18 mouse cellular contexts compared by ENCODE assay signal in genomic region chr7:82860626-82861025, GRCm38 (mm10).
"Had no signal": no experiment of that assay in that cellular context is flagged by ENCODE, and none has a peak within 500 bp of the region (broad histone marks: within the 10 kb centered on the region; RNA-seq: fewer than 3 reads in every experiment).

No protein-coding gene starts in this region.

- H3K36me3 ChIP-seq: limb, embryonic 12.5 days; lung, embryonic 15.5 days; midbrain, embryonic 12.5 days; neural tube, embryonic 13.5 days had no signal

- H3K4me2 ChIP-seq: limb, embryonic 12.5 days; liver, embryonic 11.5 days; lung, embryonic 15.5 days; midbrain, embryonic 12.5 days; neural tube, embryonic 13.5 days had no signal

- H3K9me3 ChIP-seq: limb, embryonic 12.5 days; lung, embryonic 15.5 days; midbrain, embryonic 12.5 days; neural tube, embryonic 13.5 days had no signal

- H3K27ac ChIP-seq: limb, embryonic 12.5 days; lung, embryonic 15.5 days; macrophage; midbrain, embryonic 12.5 days; neural tube, embryonic 13.5 days had no signal

- ATAC-seq: hindbrain, embryonic 16.5 days; inflammation-experienced regulatory T-cells, adult 6 months; intestine, postnatal 0 days; midbrain, embryonic 16.5 days had no signal

- H3K9ac ChIP-seq: limb, embryonic 12.5 days; lung, embryonic 15.5 days; midbrain, embryonic 12.5 days; neural tube, embryonic 13.5 days had no signal

- H3K27me3 ChIP-seq: limb, embryonic 12.5 days; lung, embryonic 15.5 days; midbrain, embryonic 12.5 days; neural tube, embryonic 13.5 days had no signal

- H3K4me3 ChIP-seq: limb, embryonic 12.5 days; lung, embryonic 15.5 days; midbrain, embryonic 12.5 days; neural tube, embryonic 13.5 days had no signal

- DNase-seq: layer of hippocampus, adult 9-11 months; layer of hippocampus, postnatal 36 days; lung, postnatal 14 days; retina, postnatal 1 day; right cerebral cortex, postnatal 4 days; spleen, adult 18-20 months; thymus, adult 18-20 months; thymus, postnatal 14 days had no signal
